Mouse (Mus musculus): ENCODE measurements at regions not wholly inside any gene's neighbourhood (a gene's known extent, or its start where the extent isn't known, plus 50 kb on each side); places are given as distances from the start of the nearest gene placed in this dataset.

- WGBS: 90% methylated on average over 2 of the region's 2 CpGs
- Histone ChIP-seq H3K4me3 (ENCODE audit: low read depth, low read length) (no peak overlapping the region), H3K36me3 (ENCODE audit: control insufficient read depth, insufficient read depth, low read length) (no peaks in the 10 kb centered on the region), H3K4me1 (replicated peaks; ENCODE audit: control insufficient read depth, insufficient read depth, low read length) (no peaks in the 10 kb centered on the region), H3K27me3 (ENCODE audit: control insufficient read depth, insufficient read depth, low read length) (no peaks in the 10 kb centered on the region), H3K9ac (ENCODE audit: low read depth, low read length) (no peak overlapping the region), H3K9me3 (ENCODE audit: control insufficient read depth, low read length) (no peaks in the 10 kb centered on the region), H3K27ac (ENCODE audit: low read depth, low read length) (no peak overlapping the region), H3K4me2 (replicated peaks; ENCODE audit: low read depth, low read length) (no peak overlapping the region)
- ATAC-seq (ENCODE audit: low FRiP score) (no peak), DNase-seq (ENCODE audit: low spot score) (no peak)
Measured at GRCm38 (mm10) chr2:78095536-78095935, 149.4 kb upstream of the Cwc22 start.

DNA sequence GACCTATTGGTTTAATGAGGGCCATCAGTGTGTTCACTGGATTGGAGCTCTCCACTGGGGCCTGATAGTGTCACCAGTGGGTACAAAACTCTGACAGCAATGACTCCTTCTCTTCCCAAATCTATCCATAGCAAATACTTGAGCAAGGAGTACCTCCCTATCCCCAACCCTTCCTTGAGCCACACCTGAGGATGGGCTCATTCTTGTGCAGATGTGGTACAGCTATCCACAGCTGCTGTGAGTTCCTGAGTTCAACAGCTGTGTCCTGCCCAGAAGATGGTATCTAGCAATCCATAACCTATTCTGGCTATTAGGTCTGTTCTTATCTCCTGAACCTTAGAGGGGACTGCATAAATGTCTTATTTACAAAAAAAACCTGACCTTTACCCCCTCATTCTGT, 148.7 kb upstream of the Cwc22 start:
- Histone ChIP-seq H3K36me3 (ENCODE audit: control insufficient read depth, insufficient read depth, low read length) (no peaks in the 10 kb centered on the region), H3K4me1 (replicated peaks; ENCODE audit: control insufficient read depth, insufficient read depth, low read length) (no peaks in the 10 kb centered on the region)
- no peak for ATAC-seq (ENCODE audit: low FRiP score)

GRCm38 (mm10) chr2:78064321-78065037, 118.3 kb upstream of the Cwc22 start:
- peak; percentile 81 for ATAC-seq (ENCODE audit: low FRiP score)
- H3K9ac ChIP-seq (ENCODE audit: low read depth, low read length): no peak overlapping the region
- 31% methylated on average over 16 of the region's 16 CpGs for WGBS
- H3K9me3 ChIP-seq (ENCODE audit: control insufficient read depth, low read length): no peaks in the 10 kb centered on the region
- peak; percentile 54 for DNase-seq (ENCODE audit: low spot score)
- H3K4me3 ChIP-seq (ENCODE audit: low read depth, low read length): no peak overlapping the region
- H3K4me2 ChIP-seq (replicated peaks; ENCODE audit: low read depth, low read length): no peak overlapping the region
- H3K27ac ChIP-seq (ENCODE audit: low read depth, low read length): no peak overlapping the region; the same call in 1 of the 2 replicates
- no peaks in the 10 kb centered on the region for H3K4me1 ChIP-seq (replicated peaks; ENCODE audit: control insufficient read depth, insufficient read depth, low read length)
- no peaks in the 10 kb centered on the region for H3K36me3 ChIP-seq (ENCODE audit: control insufficient read depth, insufficient read depth, low read length)
- peaks cover 2% of the 10 kb centered on the region; the same call in 1 of the 2 replicates for H3K27me3 ChIP-seq (ENCODE audit: control insufficient read depth, insufficient read depth, low read length)

More for the DNA sequence above, 148.7 kb upstream of the Cwc22 start:
- Histone ChIP-seq H3K9me3 (ENCODE audit: control insufficient read depth, low read length) (no peaks in the 10 kb centered on the region), H3K27me3 (ENCODE audit: control insufficient read depth, insufficient read depth, low read length) (no peaks in the 10 kb centered on the region), H3K9ac (ENCODE audit: low read depth, low read length) (no peak overlapping the region), H3K4me3 (ENCODE audit: low read depth, low read length) (no peak overlapping the region), H3K4me2 (replicated peaks; ENCODE audit: low read depth, low read length) (no peak overlapping the region), H3K27ac (ENCODE audit: low read depth, low read length) (no peak overlapping the region)
- no peak for DNase-seq (ENCODE audit: low spot score)

DNA sequence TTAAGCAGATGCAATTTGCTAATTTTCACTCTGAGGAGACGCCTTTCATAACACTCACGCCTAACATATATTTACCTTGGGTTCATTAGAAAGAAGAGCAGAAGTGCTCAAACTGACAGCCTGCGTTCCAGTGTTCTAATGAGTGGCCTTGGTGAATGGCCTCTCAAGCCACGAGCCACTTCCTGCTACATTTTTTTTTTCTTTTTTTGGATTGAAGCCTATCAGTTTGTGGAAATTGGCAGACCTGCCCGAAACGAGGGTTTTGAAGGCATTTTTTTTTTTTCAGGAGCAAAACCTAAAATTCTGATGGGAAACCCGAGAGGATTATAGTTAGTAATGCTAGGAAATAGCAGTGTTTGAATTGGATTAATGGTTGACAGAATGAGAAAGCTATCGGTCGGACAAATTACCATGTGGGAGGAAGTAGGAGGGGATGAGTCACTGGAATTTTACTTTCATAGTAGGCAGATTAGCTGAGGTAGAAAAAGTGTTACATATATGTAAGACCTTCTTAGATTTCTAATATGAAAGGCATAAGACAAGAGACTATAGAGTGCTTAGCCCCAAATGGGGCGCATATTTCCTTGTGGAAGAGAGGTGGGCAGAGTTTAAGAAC, 113.7 kb upstream of the Cwc22 start:
- H3K4me1 ChIP-seq (replicated peaks; ENCODE audit: control insufficient read depth, insufficient read depth, low read length): no peaks in the 10 kb centered on the region
- no peaks in the 10 kb centered on the region for H3K27me3 ChIP-seq (ENCODE audit: control insufficient read depth, insufficient read depth, low read length)
- no peak overlapping the region for H3K4me3 ChIP-seq (ENCODE audit: low read depth, low read length)
- no peak overlapping the region for H3K27ac ChIP-seq (ENCODE audit: low read depth, low read length)
- H3K36me3 ChIP-seq (ENCODE audit: control insufficient read depth, insufficient read depth, low read length): no peaks in the 10 kb centered on the region
- H3K4me2 ChIP-seq (replicated peaks; ENCODE audit: low read depth, low read length): no peak overlapping the region
- no peak overlapping the region for H3K9ac ChIP-seq (ENCODE audit: low read depth, low read length)
- DNase-seq (ENCODE audit: low spot score) (no peak), ATAC-seq (ENCODE audit: low FRiP score) (no peak)
- 82% methylated on average over 10 of the region's 10 CpGs for WGBS
- H3K9me3 ChIP-seq (ENCODE audit: control insufficient read depth, low read length): no peaks in the 10 kb centered on the region

DNA sequence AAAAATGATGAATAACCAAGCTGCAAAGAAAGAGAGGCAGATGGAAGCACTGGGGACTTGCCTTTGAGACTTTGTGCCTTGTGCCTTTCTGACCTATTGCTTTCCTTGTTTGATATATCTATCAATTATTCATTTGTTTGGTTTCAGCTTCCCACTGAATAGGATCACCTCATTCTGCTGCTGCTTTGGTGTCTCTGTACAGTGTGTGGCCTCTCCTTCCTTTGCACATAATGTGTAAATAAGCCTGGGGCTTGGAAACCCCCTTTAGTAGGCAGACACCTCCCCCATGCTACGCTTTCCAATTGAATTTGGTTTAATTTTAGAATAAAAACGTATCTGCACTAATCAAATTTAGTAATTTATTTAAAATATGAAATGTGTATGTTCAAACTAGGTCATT, 112.8 kb upstream of the Cwc22 start:
- no peak overlapping the region for H3K4me2 ChIP-seq (replicated peaks; ENCODE audit: low read depth, low read length)
- H3K4me1 ChIP-seq (replicated peaks; ENCODE audit: control insufficient read depth, insufficient read depth, low read length): no peaks in the 10 kb centered on the region
- ATAC-seq (ENCODE audit: low FRiP score): peak; percentile 61; the same call in 1 of the 2 replicates
- H3K9ac ChIP-seq (ENCODE audit: low read depth, low read length): no peak overlapping the region
- H3K27ac ChIP-seq (ENCODE audit: low read depth, low read length): no peak overlapping the region
- no peak for DNase-seq (ENCODE audit: low spot score)
- H3K36me3 ChIP-seq (ENCODE audit: control insufficient read depth, insufficient read depth, low read length): no peaks in the 10 kb centered on the region
- WGBS: 77% methylated on average over 2 of the region's 2 CpGs
- no peaks in the 10 kb centered on the region for H3K27me3 ChIP-seq (ENCODE audit: control insufficient read depth, insufficient read depth, low read length)
- no peak overlapping the region for H3K4me3 ChIP-seq (ENCODE audit: low read depth, low read length)
- H3K9me3 ChIP-seq (ENCODE audit: control insufficient read depth, low read length): no peaks in the 10 kb centered on the region

GRCm38 (mm10) chr2:78053910-78054309, 107.7 kb upstream of the Cwc22 start:
- H3K4me2 ChIP-seq (replicated peaks; ENCODE audit: low read depth, low read length): no peak overlapping the region
- no peak overlapping the region for H3K4me3 ChIP-seq (ENCODE audit: low read depth, low read length)
- no peak overlapping the region for H3K9ac ChIP-seq (ENCODE audit: low read depth, low read length)
- H3K36me3 ChIP-seq (ENCODE audit: control insufficient read depth, insufficient read depth, low read length): no peaks in the 10 kb centered on the region
- H3K27ac ChIP-seq (ENCODE audit: low read depth, low read length): no peak overlapping the region
- 73% methylated on average over 3 of the region's 3 CpGs for WGBS
- H3K27me3 ChIP-seq (ENCODE audit: control insufficient read depth, insufficient read depth, low read length): no peaks in the 10 kb centered on the region
- no peak for ATAC-seq (ENCODE audit: low FRiP score)
- H3K9me3 ChIP-seq (ENCODE audit: control insufficient read depth, low read length): no peaks in the 10 kb centered on the region
- DNase-seq (ENCODE audit: low spot score): no peak
- no peaks in the 10 kb centered on the region for H3K4me1 ChIP-seq (replicated peaks; ENCODE audit: control insufficient read depth, insufficient read depth, low read length)

DNA sequence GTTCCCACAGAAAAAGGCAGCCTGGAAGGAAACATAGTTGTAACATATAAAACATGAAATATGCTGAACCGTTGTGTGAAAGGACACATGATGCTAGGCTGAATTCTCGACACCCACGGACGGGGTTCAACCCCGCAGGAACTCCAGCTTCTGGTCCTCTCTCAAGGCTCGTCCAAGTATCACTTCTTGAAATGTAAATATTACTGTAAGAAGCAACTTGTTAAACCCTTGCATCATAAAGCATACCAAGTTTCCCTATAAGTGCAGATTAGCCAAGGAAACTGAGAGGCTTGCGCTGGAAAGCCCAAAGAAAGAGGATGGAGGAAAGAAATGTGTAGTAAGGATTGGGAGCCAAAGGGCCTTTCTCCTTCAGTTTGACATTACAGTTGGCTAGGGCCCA, 104.4 kb upstream of the Cwc22 start:
- Histone ChIP-seq H3K27ac (ENCODE audit: low read depth, low read length) (no peak overlapping the region), H3K4me3 (ENCODE audit: low read depth, low read length) (no peak overlapping the region), H3K27me3 (ENCODE audit: control insufficient read depth, insufficient read depth, low read length) (no peaks in the 10 kb centered on the region), H3K4me1 (replicated peaks; ENCODE audit: control insufficient read depth, insufficient read depth, low read length) (no peaks in the 10 kb centered on the region), H3K9ac (ENCODE audit: low read depth, low read length) (no peak overlapping the region), H3K36me3 (ENCODE audit: control insufficient read depth, insufficient read depth, low read length) (no peaks in the 10 kb centered on the region), H3K4me2 (replicated peaks; ENCODE audit: low read depth, low read length) (no peak overlapping the region), H3K9me3 (ENCODE audit: control insufficient read depth, low read length) (no peaks in the 10 kb centered on the region)
- 94% methylated on average over 7 of the region's 7 CpGs for WGBS
- no peak for ATAC-seq (ENCODE audit: low FRiP score)
- DNase-seq (ENCODE audit: low spot score): no peak

- Histone ChIP-seq H3K4me1 (replicated peaks; ENCODE audit: control insufficient read depth, insufficient read depth, low read length) (no peaks in the 10 kb centered on the region), H3K9ac (ENCODE audit: low read depth, low read length) (no peak overlapping the region), H3K27ac (ENCODE audit: low read depth, low read length) (no peak overlapping the region), H3K4me3 (ENCODE audit: low read depth, low read length) (no peak overlapping the region), H3K9me3 (ENCODE audit: control insufficient read depth, low read length) (no peaks in the 10 kb centered on the region), H3K27me3 (ENCODE audit: control insufficient read depth, insufficient read depth, low read length) (no peaks in the 10 kb centered on the region), H3K4me2 (replicated peaks; ENCODE audit: low read depth, low read length) (peak overlapping the region; percentile 2), H3K36me3 (ENCODE audit: control insufficient read depth, insufficient read depth, low read length) (no peaks in the 10 kb centered on the region)
- WGBS: 19% methylated on average over 8 of the region's 8 CpGs
- ATAC-seq (ENCODE audit: low FRiP score) (peak; percentile 77), DNase-seq (ENCODE audit: low spot score) (peak; percentile 88)
Measured at GRCm38 (mm10) chr2:78049248-78049874, 103.2 kb upstream of the Cwc22 start.

GRCm38 (mm10) chr2:78048706-78049055, 102.5 kb upstream of the Cwc22 start:
- peak; percentile 28 for DNase-seq (ENCODE audit: low spot score)
- peak overlapping the region; percentile 2; the same call in 1 of the 2 replicates for H3K4me2 ChIP-seq (replicated peaks; ENCODE audit: low read depth, low read length)
- no peak overlapping the region for H3K4me3 ChIP-seq (ENCODE audit: low read depth, low read length)

More at GRCm38 (mm10) chr2:78048706-78049055, 102.5 kb upstream of the Cwc22 start:
- Histone ChIP-seq H3K27me3 (ENCODE audit: control insufficient read depth, insufficient read depth, low read length) (no peaks in the 10 kb centered on the region), H3K9ac (ENCODE audit: low read depth, low read length) (no peak overlapping the region), H3K27ac (ENCODE audit: low read depth, low read length) (no peak overlapping the region), H3K9me3 (ENCODE audit: control insufficient read depth, low read length) (no peaks in the 10 kb centered on the region), H3K4me1 (replicated peaks; ENCODE audit: control insufficient read depth, insufficient read depth, low read length) (no peaks in the 10 kb centered on the region), H3K36me3 (ENCODE audit: control insufficient read depth, insufficient read depth, low read length) (no peaks in the 10 kb centered on the region)
- ATAC-seq (ENCODE audit: low FRiP score): peak; percentile 47; the same call in 1 of the 2 replicates
- 73% methylated on average over 6 of the region's 6 CpGs for WGBS

Measured in hindbrain, embryonic 11.5 days (tissue).